Mouse (Mus musculus) kidney, postnatal 0 days (tissue): ENCODE results near the gene Rpl7l1. TPM values are rescaled to one million over a fixed set of nuclear protein-coding genes. Genes with fewer than 3 reads are reported as not detected.
"Not testable (repeated sequence)": the region's sequence is repeated elsewhere in the genome, so short reads cannot be mapped to it uniquely, and the experiment has no call there.

Source experiments
- ATAC-seq: fragments of 200-750 bp; cut with Nextera tagmentation; replicated peaks from 2 replicates; pipeline ENCODE4 v1.8.0; 2017; ENCODE audit warnings: low read depth, moderate number of reproducible peaks, moderate TSS enrichment, moderate library complexity; ENCODE audit not compliant: low FRiP score
- DNase-seq: peaks from one replicate; pipeline ENCODE4 v3.0.0-alpha.2; 2016; ENCODE audit warnings: low spot score
- H3K27ac ChIP-seq: fragments of 300-500 bp; sonication (generic); 2 replicates; pipeline ENCODE4 v1.5.1; 2014; ENCODE audit warnings: mild to moderate bottlenecking
- H3K27me3 ChIP-seq: fragments of 300-500 bp; sonication (generic); 2 replicates; pipeline ENCODE4 v1.6.1; 2014; ENCODE audit warnings: low read length, mixed read lengths; ENCODE audit not compliant: insufficient read depth
- H3K36me3 ChIP-seq: fragments of 300-500 bp; sonication (generic); 2 replicates; pipeline ENCODE4 v1.6.1; 2014; ENCODE audit warnings: low read length, mixed read lengths; ENCODE audit not compliant: insufficient read depth
- H3K4me1 ChIP-seq: fragments of 300-500 bp; sonication (generic); replicated peaks from 2 replicates; pipeline ENCODE4 v1.6.1; 2014; ENCODE audit warnings: antibody characterized with exemption, low read length, mixed read lengths; ENCODE audit not compliant: insufficient read depth
- H3K4me2 ChIP-seq: fragments of 300-500 bp; sonication (generic); 2 replicates; pipeline ENCODE4 v1.6.1; 2014; ENCODE audit warnings: mild to moderate bottlenecking, low read length, moderate library complexity, mixed read lengths
- H3K4me3 ChIP-seq: fragments of 300-500 bp; sonication (generic); replicated peaks from 2 replicates; pipeline ENCODE4 v1.5.1; 2014; ENCODE audit warnings: low read depth, low read length
- H3K9ac ChIP-seq: fragments of 300-500 bp; sonication (generic); 2 replicates; pipeline ENCODE4 v1.6.1; 2014; ENCODE audit warnings: low read depth, low read length
- H3K9me3 ChIP-seq: fragments of 300-500 bp; sonication (generic); replicated peaks from 2 replicates; pipeline ENCODE4 v1.6.1; 2016; ENCODE audit warnings: low read length, inconsistent platforms, mixed read lengths
- CTCF ChIP-seq: IDR thresholded peaks from 2 replicates; pipeline ENCODE4 v1.5.1; 2016; ENCODE audit warnings: antibody characterized with exemption, low read depth, mild to moderate bottlenecking, moderate library complexity
- WGBS: fragments of 180-500 bp; shearing (Covaris S2); extraction: QIAGEN DNeasy Blood & Tissue Kit; methylation state at CpG from one replicate; pipeline ENCODE4 v1.1.7; 2014; 5-methylcytosine and 5-hydroxymethylcytosine counted together
- polyA plus RNA-seq: library from polyadenylated mRNA; unstranded; fragments of >200 nt; fragmentation: Nextera tagmentation; extraction: Ambion mirVana; gene quantifications from 2 replicates; pipeline ENCODE4 v1.2.1, GENCODE M21; 2015

The Rpl7l1 gene
- polyA plus RNA-seq, 1 experiment from 2014 or later: 138 TPM

DNA sequence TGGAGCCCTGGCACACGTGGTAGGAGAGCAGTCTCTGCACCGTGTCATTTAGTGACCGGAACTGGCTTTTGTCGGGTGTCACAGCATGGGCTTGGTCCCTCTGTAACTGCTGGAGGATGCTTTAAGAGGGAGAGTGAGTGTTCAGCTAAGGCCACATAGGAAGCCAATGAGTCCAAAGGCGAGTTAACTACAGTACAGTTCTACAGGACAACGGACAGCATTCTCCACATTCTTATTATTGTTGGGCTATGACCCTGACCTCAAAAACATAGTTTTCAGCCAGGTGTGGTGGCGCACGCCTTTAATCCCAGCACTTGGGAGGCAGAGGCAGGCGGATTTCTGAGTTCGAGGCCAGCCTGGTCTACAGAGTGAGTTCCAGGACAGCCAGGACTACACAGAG lies 25.9 kb upstream of the Rpl7l1 start:
- H3K36me3 ChIP-seq: peaks cover 41% of the 10 kb centered on the region
- H3K4me2 ChIP-seq: no peak overlapping the region
- H3K27ac ChIP-seq: no peak overlapping the region
- H3K9me3 ChIP-seq: no peaks in the 10 kb centered on the region
- H3K4me3 ChIP-seq: no peak overlapping the region
- 89% methylated on average over 10 of the region's 10 CpGs for WGBS
- no peaks in the 10 kb centered on the region for H3K4me1 ChIP-seq
- no peaks in the 10 kb centered on the region for H3K27me3 ChIP-seq
- DNase-seq (no peak), ATAC-seq (no peak)
- H3K9ac ChIP-seq: no peak overlapping the region
- TF ChIP-seq CTCF: no peak

DNA sequence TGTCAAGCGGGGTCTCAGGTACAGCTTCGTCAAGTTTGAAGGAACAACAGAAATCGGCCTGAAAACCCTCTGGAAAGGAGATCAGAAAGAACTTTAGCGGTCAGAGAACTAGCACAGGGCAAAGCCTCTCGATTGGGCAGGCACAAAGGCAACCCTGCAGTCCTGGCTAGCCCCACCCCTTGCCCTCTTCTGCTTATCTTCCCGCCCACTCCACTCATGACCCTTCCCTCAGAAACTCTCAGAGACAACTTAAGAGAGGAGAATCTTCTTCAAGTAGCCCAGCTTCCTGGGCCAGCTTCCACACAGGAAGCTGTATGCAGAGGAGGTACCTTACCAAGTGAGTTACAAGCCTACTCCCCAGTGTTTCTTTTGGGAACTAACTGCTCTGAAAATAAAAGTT lies 19.3 kb upstream of the Rpl7l1 start:
- H3K4me2 ChIP-seq: no peak overlapping the region
- H3K9ac ChIP-seq: no peak overlapping the region
- peaks cover 35% of the 10 kb centered on the region for H3K36me3 ChIP-seq
- H3K4me3 ChIP-seq: no peak overlapping the region
- H3K27me3 ChIP-seq: no peaks in the 10 kb centered on the region
- H3K9me3 ChIP-seq: no peaks in the 10 kb centered on the region
- ATAC-seq (no peak), DNase-seq (no peak)
- H3K27ac ChIP-seq: no peak overlapping the region
- 81% methylated on average over 6 of the region's 6 CpGs for WGBS
- no peak for TF ChIP-seq CTCF
- H3K4me1 ChIP-seq: no peaks in the 10 kb centered on the region

DNA sequence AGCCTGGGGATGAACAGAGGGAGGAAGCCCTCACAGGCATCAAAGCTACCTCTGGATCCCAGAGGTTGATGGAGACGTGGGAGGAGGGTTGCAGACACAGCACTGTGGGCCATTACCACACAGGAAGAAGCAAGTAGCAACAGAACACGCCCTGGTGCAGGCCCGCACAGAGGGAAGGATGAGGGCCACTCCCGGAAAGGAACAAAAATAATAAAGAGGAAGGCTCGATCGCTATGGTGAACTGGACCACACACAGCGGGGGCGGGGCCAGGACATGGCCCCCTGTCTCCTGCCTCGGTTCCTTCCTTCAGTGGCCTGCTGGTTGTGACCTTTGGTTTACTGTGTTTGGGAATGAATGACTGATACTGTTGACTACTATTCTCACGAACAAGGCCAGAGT lies 17.2 kb upstream of the Rpl7l1 start:
- H3K27me3 ChIP-seq: no peaks in the 10 kb centered on the region
- peaks cover 26% of the 10 kb centered on the region for H3K36me3 ChIP-seq
- H3K4me2 ChIP-seq: no peak overlapping the region
- no peak for TF ChIP-seq CTCF
- ATAC-seq: no peak
- no peaks in the 10 kb centered on the region for H3K4me1 ChIP-seq
- no peak overlapping the region for H3K9ac ChIP-seq
- DNase-seq: no peak
- H3K27ac ChIP-seq: no peak overlapping the region
- H3K9me3 ChIP-seq: no peaks in the 10 kb centered on the region
- H3K4me3 ChIP-seq: no peak overlapping the region
- WGBS: 68% methylated on average over 10 of the region's 10 CpGs

DNA sequence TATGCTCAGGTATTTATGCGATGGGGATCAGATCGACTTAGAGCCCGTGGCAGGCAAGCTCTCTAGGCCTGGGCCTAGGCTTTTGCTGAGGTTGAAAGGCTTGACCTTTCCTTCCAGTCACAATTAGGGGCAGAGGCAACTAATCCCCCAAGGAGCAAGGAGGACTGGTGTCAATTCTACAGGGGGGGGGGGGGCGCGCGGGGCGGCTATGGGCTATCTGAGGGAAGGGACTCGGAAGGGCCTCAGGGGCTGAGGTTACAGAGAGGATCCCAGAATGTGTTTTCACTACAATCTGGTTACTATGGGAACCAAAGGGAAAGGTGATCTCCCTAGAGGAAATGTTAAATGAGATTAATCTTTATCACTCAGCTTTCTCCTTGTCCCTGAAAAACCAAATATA lies 14.9 kb upstream of the Rpl7l1 start:
- no peaks in the 10 kb centered on the region for H3K9me3 ChIP-seq
- no peak overlapping the region for H3K27ac ChIP-seq
- H3K9ac ChIP-seq: no peak overlapping the region
- H3K27me3 ChIP-seq: no peaks in the 10 kb centered on the region
- H3K36me3 ChIP-seq: peaks cover 25% of the 10 kb centered on the region
- H3K4me3 ChIP-seq: no peak overlapping the region
- H3K4me2 ChIP-seq: no peak overlapping the region
- H3K4me1 ChIP-seq: no peaks in the 10 kb centered on the region
- WGBS: 45% methylated on average over 4 of the region's 8 CpGs
- DNase-seq (peak; percentile 11), ATAC-seq (no peak)
- TF ChIP-seq CTCF: no peak

DNA sequence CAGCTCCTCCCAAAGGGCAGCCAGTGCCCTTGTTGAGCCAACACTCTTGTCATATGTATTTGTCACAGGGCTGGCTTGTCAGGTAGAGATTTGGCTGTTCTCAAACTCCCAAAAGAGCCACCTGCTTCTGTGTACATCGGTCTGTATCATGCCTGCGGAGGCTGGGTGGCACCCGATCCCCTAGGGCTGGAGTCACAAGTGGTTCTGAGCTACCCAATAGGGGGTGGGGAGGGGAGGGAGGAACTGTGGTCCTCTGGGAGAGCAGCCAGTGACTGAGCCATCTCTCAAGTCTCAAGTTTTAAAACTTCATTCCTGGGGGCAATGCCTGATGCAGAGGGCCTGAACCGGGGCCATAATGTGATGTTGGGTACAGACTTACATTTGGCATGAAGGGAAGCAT lies 14.3 kb upstream of the Rpl7l1 start:
- WGBS: 81% methylated on average over 4 of the region's 4 CpGs
- no peak for TF ChIP-seq CTCF
- DNase-seq (no peak), ATAC-seq (no peak)
- no peak overlapping the region for H3K27ac ChIP-seq
- no peak overlapping the region for H3K9ac ChIP-seq
- H3K4me2 ChIP-seq: no peak overlapping the region
- H3K27me3 ChIP-seq: no peaks in the 10 kb centered on the region
- no peak overlapping the region for H3K4me3 ChIP-seq
- H3K4me1 ChIP-seq: no peaks in the 10 kb centered on the region
- H3K9me3 ChIP-seq: no peaks in the 10 kb centered on the region
- peaks cover 23% of the 10 kb centered on the region for H3K36me3 ChIP-seq

DNA sequence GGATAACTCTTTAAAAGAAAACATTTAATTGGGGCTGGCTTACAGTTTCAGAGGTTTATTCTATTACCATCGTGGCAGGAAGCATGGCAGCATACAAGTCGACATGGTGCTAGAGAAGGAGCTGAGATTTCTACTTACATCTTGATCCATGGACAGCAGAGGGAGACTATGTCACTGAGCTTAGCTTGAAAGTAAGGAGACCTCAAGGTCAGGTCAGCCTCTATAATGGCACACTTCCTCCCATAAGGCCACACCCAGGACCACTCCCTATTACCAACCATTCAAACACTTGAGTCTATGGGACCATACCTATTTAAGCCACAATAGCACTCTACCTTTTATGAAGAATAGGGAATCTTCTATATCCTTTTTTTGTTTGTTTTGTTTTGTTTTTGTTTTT lies 10.5 kb upstream of the Rpl7l1 start:
- Histone ChIP-seq H3K27me3 (no peaks in the 10 kb centered on the region), H3K4me3 (no peak overlapping the region), H3K4me2 (no peak overlapping the region), H3K9ac (no peak overlapping the region), H3K27ac (no peak overlapping the region), H3K4me1 (no peaks in the 10 kb centered on the region), H3K9me3 (no peaks in the 10 kb centered on the region), H3K36me3 (no peaks in the 10 kb centered on the region)
- DNase-seq (no peak), ATAC-seq (no peak)
- WGBS: 82% methylated on average over 2 of the region's 2 CpGs
- TF ChIP-seq CTCF: no peak; the same call in 1 of the 2 replicates

DNA sequence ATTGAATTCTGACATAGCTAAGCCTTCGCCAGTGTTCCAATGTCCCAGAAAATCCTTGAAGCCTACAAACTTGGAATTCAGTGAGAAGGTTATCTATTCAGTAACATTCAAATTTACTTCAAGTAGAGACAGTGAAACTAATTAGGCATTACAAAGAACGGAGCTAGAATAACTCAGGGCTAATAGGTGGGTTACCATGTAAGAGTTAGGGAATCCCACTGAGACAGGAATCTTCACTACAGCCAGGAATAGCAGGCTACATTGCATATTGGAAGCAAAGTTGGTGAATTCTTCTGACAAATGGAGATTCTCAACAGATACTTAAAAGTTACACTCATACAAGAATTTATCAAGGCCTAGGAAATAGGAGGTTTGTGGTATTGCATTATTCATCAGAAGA lies 5.5 kb upstream of the Rpl7l1 start:
- H3K4me1 ChIP-seq, H3K9me3 ChIP-seq, H3K9ac ChIP-seq, H3K4me3 ChIP-seq, DNase-seq, H3K4me2 ChIP-seq, H3K27me3 ChIP-seq, H3K27ac ChIP-seq, ATAC-seq, H3K36me3 ChIP-seq: not testable (repeated sequence)
- WGBS: 54% methylated on average over 2 of the region's 2 CpGs
